Mouse (Mus musculus): ENCODE measurements around the gene Acbd6.

DNA sequence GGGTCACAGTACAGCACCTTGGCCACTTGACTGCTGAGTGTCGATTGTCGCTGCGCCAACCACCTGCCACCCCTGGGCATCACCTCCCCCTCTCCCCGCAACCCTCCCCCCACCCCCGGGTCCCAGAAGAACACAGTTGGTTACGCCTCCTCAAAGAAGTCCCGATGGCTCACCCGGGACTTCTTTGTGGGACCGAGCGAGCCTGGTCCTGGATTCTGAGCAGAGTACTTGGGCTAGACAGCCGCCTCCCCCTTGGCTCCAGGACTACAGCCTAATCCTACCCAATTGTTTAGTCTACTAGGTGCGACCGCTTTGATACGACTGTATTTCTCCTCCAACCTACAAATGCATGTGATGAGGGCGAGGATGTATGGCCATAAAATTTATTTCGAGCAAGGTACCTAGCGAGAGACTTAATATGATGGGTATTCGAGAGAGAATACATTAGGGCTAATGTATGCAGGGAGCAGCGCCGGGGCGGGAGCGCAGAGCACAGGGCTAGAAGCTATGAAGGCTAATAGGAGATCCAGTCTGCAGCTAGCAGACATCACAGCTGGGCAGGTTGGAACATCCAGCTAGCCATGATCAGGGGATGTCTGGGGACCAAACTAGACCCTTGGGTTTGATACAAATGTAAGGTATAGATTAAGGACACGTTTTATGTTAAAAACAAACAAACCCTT, 171.3 kb downstream of the Acbd6 start:
- TF ChIP-seq POLR2A (IDR thresholded peaks at IDR 0.05; ENCODE audit: extremely low read depth, insufficient read depth, low read length), result no peak
- TF ChIP-seq CTCF (IDR thresholded peaks at IDR 0.05; ENCODE audit: low read depth, low read length), result no peak

Data from liver, adult 2 months (tissue).